Mouse (Mus musculus): ENCODE results near the gene Ing1.

The Ing1 gene

GRCm38 (mm10) chr8:11585513-11586373 lies 30.4 kb downstream of the Ing1 start:
- no peak for DNase-seq (ENCODE audit: low read depth, low spot score)

DNA sequence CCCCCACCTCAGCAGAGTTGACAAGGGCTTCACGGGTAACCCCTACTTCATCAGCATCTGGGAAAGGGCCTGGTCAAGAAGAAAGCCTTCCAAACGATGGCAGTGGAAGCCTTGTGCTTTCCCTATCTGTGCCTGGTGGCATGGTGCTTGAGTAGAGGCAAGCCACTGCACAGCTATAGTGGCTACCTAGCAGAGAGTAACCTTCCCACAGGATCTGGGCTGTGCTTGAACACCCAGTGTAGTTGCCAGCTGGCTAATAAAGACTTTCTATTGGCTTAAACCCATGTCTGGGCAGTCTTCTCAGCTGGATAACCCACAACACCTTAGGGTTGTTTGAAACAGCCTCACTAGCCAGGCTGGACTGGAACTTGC lies 31.0 kb downstream of the Ing1 start:
- DNase-seq (ENCODE audit: low read depth, low spot score), result no peak

- no peak for DNase-seq (ENCODE audit: low read depth, low spot score)
Measured at GRCm38 (mm10) chr8:11591837-11592236, 36.5 kb downstream of the Ing1 start.

DNA sequence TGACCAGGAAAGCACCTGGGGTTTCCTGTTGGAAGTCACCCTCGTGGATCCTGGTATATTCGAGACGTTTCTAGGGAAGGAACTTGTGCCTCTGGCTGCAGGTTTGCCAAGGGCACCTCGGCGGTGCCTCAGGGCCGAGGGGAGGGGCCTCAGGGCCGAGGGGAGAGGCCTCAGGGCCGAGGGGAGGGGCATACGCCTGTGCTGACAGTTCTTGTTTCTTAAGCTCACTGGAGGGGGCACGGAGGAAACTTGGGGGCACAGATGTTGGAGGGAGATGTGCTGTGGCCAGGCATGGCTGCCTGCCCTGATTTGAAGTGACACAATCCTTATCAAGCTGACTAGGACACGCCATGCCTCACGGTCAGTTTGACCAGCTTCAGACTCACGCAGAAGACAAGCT lies 36.9 kb downstream of the Ing1 start:
- DNase-seq (ENCODE audit: low read depth, low spot score), result no peak

DNA sequence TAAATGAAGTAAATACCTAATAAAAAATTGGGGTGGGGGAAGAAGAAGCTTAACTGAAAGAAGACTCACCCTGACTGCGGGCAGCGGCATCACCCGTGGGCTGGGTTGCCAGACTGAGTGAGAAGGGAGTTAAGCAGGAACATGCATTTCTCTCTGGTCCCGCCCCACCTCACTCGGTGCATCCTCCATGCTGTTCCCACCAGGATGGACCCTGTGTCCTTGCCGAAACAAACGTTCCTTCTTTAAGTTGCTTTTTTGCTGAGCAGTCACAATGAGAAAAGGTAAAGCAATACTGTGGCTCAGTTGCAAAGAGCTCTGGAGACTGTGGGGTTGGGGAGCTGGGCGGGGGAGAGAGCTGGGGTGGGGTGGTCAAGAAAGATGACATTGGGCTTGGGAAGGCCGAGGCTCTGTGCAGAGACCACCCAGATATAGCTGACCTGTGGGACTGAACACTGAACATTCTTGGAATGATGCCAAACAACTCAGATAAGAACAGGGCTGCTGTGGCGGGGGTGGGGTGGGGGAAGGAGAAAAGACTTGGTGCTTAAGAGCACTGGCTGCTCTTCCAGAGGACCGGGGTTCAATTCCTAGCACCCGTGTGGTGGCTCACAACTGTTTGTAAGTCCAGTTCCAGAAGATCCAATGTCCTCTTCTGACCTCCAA lies 38.0 kb downstream of the Ing1 start:
- no peak for DNase-seq (ENCODE audit: low read depth, low spot score)

DNA sequence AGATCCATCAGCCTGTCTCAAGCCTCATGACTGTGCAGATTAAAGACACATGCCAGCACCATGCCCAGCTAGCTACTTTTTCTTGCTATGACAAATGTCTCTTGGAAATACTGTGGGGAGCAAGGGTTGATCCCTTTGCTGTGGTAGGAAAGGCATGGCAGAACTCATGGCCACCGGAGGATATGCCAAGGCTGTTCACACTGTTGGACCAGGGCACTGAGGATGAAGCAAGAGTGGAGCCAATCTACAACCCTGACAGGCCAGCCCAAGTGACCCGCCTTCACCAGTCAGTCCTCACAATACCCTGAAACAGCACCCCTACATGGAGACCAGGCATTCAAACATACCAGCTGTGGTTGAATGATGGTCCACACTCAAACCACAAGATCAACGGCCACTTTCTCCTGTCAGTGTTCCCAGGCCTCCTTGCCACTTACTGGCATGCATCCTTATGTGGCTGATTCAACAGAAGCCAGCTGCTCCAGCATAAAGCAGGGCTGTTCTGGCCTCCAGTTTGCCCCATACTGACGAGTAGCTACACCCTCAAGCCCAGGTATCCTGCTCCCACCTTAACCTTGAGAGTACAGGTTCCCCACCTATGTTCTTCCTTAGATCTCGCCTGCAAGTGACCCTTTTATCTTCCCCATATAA lies 45.1 kb downstream of the Ing1 start:
- DNase-seq (ENCODE audit: low read depth, low spot score), result no peak

- DNase-seq (ENCODE audit: low read depth, low spot score), result no peak
Measured at GRCm38 (mm10) chr8:11602006-11602680, 46.8 kb downstream of the Ing1 start.

DNA sequence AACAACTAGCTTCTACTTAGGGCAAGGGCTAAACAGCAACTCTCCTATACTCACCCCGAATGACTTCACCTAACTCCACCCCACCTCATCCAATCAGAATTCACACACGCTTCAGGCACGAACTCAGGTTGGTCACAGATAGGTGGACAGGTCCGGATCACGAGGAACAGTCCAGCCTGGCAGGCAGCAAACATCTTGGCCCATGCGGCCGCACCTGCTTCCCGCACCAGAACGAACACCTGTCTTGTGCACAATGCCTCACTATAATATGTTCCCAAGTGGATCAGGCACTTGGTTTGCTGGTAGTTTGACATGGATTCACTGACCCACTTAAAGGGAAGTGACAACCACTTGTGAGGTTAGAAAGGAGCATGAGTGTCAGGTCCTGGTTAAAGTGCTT lies 53.5 kb downstream of the Ing1 start:
- no peak for DNase-seq (ENCODE audit: low read depth, low spot score)

Measured in brain, embryonic 18.5 days (tissue).